Mouse (Mus musculus) brain, adult 2 months (tissue): Measurements from ENCODE around the gene Gm30191.
"Not testable (repeated sequence)": the region's sequence is repeated elsewhere in the genome, so short reads cannot be mapped to it uniquely, and the experiment has no call there.

ENCODE experiments used
- DNase-seq: peaks from one replicate; pipeline ENCODE4 v3.0.0; 2011; ENCODE audit warnings: low read depth, low spot score

Gene Gm30191

GRCm38 (mm10) chr4:134287168-134287564, 40.4 kb downstream of the Gm30191 start:
- peak; percentile 95 for DNase-seq

DNA sequence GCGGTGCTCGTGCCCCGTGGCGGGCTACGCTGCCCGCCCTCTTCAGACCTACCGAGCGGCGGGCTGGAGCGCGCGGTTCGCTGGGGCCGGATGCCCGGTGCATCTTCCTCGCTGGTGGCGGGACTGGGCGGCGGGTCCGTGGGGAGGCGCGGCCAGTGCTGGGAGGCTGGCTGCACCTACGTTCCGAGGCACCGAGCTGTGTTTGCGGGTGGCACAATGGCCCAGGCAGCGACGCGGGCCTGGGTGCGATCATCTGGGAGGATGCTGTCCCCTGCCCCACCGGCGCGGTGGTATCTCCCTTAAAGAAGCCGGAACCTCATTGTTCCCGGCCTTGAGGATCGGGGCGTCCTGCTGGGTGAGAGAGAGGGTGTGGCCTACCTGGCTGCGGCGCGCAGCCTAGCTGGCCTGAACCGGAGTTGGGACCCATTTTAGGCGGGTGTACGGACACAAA, 40.9 kb downstream of the Gm30191 start, which contains the start of gene Pdik1l:
Pdik1l (minus strand) TSS at position 321 of the 451 bp plus-strand sequence.
- peak; percentile 91 for DNase-seq

GRCm38 (mm10) chr4:134288397-134289256, 41.9 kb downstream of the Gm30191 start:
- DNase-seq, result peak; percentile 39

GRCm38 (mm10) chr4:134292067-134292466, 45.3 kb downstream of the Gm30191 start:
- DNase-seq, result peak; percentile 83

- DNase-seq, result no peak
These were observed 46.4 kb downstream of the Gm30191 start for GRCm38 (mm10) chr4:134293061-134293691.

- no peak for DNase-seq
These were observed 47.0 kb downstream of the Gm30191 start for GRCm38 (mm10) chr4:134293692-134294163.

- DNase-seq, result not testable (repeated sequence)
These were observed 49.4 kb downstream of the Gm30191 start for GRCm38 (mm10) chr4:134296096-134296495.

DNA sequence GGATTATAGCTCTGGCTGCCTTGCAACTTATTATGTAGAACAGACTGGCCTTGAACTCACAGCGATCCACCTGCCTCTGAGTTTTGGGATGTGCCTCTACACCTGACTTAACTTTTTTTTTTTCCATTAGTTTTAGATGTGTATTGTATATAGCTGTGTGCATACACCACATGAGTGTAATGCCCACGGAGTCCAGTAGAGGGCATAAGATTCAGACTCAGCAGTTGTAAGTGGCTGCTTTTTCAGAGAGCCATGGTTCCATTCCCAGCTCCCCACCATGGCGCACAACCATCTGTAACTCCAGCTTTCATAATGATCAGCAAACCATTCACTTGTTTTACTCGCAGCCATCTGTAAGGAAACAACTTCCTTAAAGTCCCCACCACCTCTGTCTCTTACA, 49.8 kb downstream of the Gm30191 start:
- DNase-seq, result no peak

DNA sequence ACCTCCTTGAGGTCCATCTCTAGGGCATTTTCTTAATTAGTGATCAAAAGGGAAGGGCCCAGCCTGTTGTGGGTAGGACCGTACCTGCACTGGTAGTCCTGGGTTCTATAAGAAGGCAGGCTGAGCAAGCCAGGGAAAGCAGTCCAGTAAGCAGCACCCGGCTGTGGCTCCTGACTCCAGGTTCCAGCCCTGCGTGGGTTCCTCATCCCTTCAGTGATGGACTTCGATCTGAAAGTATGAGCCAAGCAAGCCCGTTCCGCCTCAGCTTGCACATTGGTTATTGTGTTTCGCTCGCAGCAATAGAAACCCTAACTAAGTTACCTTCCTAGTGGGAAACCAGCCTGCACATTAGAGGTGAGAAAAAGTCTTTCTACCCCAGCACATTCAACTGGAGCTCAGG, 50.6 kb downstream of the Gm30191 start:
- no peak for DNase-seq

DNA sequence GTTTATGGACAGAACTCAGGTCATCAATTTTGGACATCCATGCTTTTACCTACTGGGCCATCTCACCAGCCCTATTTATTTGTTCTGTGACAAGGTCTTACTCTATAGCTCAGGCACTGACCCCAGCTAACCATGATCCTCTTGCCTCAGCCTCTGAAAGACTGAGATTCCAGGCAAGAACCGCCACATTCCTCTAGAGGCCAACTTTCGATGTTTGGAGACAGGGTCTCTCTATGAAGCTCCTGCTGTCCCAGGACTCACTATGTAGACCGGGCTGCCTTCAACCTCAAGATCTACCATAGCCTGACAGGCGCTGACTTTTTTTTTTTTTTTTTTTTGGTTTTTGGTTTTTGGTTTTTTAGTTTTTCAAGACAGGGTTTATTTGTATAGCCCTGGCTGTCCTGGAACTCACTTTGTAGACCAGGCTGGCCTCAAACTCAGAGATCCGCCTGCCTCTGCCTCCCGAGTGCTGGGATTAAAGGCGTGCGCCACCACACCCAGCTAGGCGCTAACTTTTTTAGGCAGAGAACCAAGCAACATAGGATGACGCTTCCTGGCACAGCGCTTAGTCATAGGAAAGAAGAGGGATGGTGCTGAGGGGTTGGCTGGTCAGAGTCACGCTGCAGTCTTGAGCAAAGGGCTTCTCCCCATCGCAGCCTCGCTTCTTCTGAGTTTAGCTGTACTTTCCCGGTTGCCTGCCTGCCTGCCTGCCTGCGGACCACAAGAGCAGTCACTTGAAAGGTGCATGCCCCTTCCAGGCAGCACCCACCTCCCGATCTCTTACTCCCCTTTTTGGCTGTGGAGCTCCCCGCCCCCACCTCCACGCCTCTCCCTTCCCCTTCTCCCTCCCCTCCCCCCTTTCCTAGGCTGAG, 52.1 kb downstream of the Gm30191 start:
- DNase-seq, result peak; percentile 65

GRCm38 (mm10) chr4:134299498-134299810, 52.7 kb downstream of the Gm30191 start:
- peak; percentile 14 for DNase-seq
